Mouse (Mus musculus) T-helper 1 cell (primary cell): ENCODE data around the gene Rev1.
"Not testable (repeated sequence)": the region's sequence is repeated elsewhere in the genome, so short reads cannot be mapped to it uniquely, and the experiment has no call there.

Experiments
- in situ Hi-C: fragments of 300-600 bp; cut with MboI, MseI; formaldehyde crosslinking; loops from one replicate; pipeline ENCODE4 v1.15.1; 2025; ENCODE audit warnings: high pct_unique_total_duplicates

The Rev1 gene

DNA sequence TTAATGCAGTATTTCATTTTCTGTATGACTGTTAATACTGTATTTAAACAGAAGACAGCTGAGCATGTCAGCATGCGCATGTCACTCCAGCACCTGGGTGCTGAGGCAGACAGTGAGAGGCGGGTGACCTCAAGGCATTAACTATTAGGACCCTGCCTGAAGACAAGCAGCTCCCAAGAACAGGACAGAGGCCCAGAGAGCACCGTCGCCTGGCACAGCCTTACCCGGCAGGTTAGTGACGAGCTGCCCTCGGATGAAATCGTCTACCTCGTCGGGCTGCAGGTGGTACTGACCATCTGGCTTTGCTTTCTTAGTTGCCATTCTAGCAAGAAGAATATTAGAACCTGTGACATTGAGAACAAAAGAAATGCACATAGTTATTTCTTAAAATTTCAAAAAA, 62.3 kb downstream of the Rev1 start:
- in situ Hi-C loops: no loop called here

GRCm38 (mm10) chr1:38062156-38062555, 67.4 kb downstream of the Rev1 start:
- in situ Hi-C loops: not testable (repeated sequence)

DNA sequence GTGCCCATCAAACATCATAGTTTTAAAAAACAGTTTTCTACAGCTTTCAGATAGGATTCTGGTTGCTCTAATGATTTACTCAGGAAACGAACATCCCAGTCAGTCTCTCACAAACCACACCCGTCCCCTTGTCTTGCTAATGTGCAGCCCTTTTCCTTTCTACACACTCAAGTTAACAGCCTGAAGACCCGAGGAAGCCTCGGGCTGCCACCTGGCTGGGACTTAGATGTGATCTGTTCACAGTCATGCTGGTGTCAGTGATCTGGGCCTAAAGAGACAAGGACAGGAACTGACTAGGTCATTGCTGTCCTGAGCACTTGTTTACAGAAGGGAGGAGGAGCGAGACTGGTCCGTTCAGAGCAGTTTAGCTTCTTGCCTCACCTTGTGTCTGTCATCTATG, 71.2 kb downstream of the Rev1 start:
- in situ Hi-C loops: no loop called here

- in situ Hi-C loops: no loop called here
These were observed 74.4 kb downstream of the Rev1 start for GRCm38 (mm10) chr1:38055176-38055575.

DNA sequence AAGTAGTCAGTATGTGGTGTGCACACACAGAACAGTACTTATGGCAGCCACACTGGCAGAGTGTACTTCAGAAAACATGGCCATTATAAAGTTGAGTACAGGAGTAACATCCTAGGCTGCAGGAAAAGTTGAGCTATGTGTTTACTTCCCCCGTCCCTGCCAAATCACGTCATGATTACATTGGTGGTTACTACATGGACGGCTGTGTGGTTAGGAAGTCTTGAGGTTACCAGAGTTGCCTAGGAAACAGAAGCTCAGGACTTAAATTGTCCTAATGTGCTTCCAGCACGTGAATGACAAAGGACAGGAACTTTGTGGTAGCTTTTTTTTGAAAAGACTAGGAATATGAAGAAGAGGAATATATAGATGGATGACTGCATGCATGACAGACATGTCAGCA, 80.0 kb downstream of the Rev1 start:
- in situ Hi-C loops: no loop called here

DNA sequence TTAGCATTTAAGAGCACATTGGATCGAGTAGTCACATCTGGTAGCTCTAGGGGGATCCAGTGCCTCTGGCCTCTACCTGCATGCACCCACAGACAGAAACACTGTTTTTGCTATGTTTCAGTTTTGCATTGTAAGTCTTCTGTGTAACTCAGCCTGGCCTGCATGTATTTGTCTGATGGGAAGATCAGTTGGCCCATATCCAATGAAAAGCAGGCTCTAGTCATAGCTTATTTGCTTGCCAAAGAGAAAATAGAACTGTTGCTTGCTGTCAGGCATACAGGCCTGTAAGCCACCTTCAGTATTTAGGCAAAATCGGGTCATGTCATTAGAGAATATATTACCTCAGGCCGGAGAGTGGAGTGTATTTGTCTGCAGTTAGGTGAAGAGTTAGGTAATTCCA, 81.5 kb downstream of the Rev1 start:
- in situ Hi-C loops: no loop called here

- in situ Hi-C loops: loop anchor here (5.0 kb wide), 1 partner anchor 43 kb away; no protein-coding TSS in a partner anchor
These were observed 90.7 kb downstream of the Rev1 start for GRCm38 (mm10) chr1:38038898-38039297.

DNA sequence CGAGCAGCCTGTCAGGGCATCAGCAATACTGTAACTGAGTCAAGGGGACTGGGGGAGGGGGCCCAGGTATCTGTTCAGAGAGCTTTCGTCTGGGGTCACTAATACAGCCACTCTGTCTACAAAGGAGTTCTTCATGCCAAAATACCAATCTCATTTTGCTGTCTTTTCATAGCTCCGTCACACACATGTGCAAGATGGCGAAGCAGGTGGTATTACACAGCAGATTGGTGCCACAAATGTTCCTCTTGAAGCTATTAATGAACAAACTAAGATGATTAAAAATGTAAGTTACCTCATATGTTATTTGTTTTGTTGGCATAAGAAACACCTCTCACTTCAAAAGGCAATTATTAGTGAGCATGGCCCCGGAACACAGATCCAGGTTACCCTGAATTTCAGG, 92.2 kb downstream of the Rev1 start:
- in situ Hi-C loops: loop anchor here (5.0 kb wide), 1 partner anchor 45 kb away; no protein-coding TSS in a partner anchor

GRCm38 (mm10) chr1:38035521-38035920, 94.1 kb downstream of the Rev1 start:
- in situ Hi-C loops: loop anchor here (5.0 kb wide), 1 partner anchor 47 kb away; no protein-coding TSS in a partner anchor

DNA sequence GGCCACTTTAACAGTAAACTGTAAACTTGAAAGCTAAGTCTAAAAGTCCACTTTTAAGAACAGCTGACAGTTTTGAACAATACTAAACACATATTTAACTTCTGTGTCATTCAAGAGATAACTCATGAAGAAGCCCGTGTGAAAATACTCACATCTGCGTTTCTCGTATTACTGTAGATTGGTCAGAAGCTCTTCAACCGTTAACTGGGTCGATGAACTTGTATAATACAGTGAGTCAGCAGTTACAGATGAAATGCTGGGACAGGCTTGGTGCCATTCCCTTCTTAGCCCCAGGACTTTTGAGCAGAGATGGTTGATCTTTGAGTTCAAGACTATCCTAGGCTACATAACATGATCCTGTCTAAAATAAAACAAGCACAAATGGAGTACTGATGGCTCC, 98.2 kb downstream of the Rev1 start:
- in situ Hi-C loops: no loop called here

- in situ Hi-C loops: no loop called here
These were observed 102.3 kb downstream of the Rev1 start for GRCm38 (mm10) chr1:38027301-38027700.

- in situ Hi-C loops: no loop called here
These were observed 114.9 kb downstream of the Rev1 start for GRCm38 (mm10) chr1:38014551-38015203.

GRCm38 (mm10) chr1:38012509-38012908, 117.1 kb downstream of the Rev1 start:
- in situ Hi-C loops: no loop called here

DNA sequence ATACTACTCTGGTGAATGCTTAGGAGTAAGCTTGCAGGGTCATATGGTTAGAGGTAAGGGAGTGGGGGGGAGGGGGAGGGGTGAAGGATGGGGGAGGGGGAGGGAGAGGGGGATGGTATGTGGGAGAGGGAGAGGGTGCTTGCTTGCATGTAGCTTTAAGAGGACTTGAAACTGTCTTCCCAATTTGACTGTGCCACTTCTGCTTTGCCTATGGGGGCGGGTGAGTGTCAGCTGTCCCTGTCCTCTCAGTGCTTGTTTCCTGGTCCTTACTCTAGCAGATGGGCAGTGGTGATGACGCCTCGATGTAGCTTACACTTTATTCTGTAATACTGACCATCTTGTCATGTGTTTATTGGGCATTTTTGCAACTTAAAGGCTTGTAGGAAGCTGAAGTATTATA, 117.5 kb downstream of the Rev1 start:
- in situ Hi-C loops: no loop called here

DNA sequence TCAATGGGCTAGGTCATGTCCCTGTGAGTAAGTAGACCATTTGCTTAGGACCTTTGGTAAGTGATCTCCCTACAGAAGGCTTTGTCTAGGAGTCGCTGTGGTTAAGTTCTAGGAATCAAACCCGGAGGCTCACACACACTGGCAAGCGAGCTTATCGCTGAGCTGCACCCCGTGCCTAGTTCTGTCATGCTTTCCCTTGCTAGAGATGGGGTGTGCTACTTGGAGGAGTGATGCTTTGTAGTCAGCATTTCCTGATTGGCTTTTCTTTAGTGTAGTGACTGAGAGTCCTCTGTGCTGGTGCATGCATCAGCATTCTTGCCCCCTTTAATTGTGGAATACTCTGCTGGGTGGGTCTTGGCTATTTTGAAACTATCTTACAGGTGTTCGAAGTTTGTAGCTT, 118.0 kb downstream of the Rev1 start:
- in situ Hi-C loops: no loop called here

DNA sequence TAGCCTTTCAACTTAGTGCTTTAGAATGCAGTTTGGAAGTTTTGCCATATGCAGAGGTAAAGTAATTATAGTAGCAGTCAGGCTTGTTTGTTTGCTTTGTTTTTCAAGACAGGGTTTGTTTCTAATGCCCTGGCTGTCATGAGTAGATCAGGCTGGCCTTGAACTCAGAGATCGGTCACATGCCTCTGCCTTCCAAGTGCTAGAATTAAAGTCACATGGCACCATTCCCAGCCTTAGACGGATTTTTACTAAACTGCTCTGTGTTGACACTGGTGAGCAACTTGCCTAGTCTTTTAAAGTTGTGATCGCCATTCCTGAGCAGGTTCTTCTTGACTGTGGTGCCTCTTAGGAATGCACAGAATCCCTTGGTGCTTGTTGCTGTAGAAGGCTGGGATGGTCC, 122.9 kb downstream of the Rev1 start:
- in situ Hi-C loops: no loop called here

DNA sequence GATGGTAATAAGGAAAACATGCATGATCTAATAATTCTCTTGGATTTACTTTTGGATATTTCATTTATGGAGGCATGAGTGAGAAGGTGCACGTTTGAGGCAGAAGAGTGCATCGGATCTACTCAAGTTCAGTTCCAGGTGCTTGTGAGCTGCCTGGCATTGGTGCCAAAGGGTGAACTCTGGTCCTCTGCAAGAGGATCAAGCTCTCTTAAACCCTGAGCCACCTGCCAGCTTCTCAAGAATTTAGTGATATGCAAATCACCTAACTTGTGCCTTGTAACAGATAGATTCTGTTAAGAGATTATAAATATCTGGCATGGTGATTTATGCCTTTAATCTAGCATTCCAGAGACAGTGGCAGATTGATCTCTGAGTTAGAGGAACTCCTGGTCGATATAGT, 126.6 kb downstream of the Rev1 start:
- in situ Hi-C loops: no loop called here
